Mouse (Mus musculus) spleen, postnatal 14 days (tissue): ENCODE measurements around the gene Trappc2l.

Source experiments
- DNase-seq, 2 experiments: peaks; one replicate each; pipeline ENCODE4 v3.0.0; 2021 to 2022; ENCODE audit warnings: low spot score in 2 of 2

Trappc2l gene

GRCm38 (mm10) chr8:122580926-122581325, 30.5 kb upstream of the Trappc2l start:
- DNase-seq: no peak

- no peak for DNase-seq
Measured at GRCm38 (mm10) chr8:122584981-122585380, 26.5 kb upstream of the Trappc2l start.

GRCm38 (mm10) chr8:122585411-122585891, 26.0 kb upstream of the Trappc2l start:
- DNase-seq: no peak

GRCm38 (mm10) chr8:122586171-122586570, 25.3 kb upstream of the Trappc2l start:
- no peak for DNase-seq

- DNase-seq: no peak
Measured at GRCm38 (mm10) chr8:122586749-122587148, 24.7 kb upstream of the Trappc2l start.

DNA sequence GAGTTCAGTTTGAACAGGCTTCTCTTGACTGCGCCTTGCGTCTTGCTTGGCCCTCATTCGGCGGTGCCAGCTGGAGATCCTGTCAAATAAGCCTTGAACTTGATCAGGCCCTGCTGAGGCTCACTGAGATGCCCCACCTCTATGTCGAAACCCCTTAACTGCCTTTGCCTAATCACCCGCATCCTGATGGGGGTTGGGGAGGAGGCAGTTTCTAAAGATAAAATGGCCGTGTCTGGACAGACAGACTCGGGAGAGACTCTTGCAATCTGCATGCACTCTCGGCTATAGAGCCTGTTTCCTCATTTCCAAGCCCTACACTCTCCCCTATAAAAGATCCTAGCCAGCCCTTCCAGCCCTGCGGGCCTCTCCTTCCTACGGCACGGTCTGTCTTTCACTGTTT, 18.2 kb upstream of the Trappc2l start:
- DNase-seq: no peak

GRCm38 (mm10) chr8:122593783-122594507, 17.5 kb upstream of the Trappc2l start:
- no peak for DNase-seq

DNA sequence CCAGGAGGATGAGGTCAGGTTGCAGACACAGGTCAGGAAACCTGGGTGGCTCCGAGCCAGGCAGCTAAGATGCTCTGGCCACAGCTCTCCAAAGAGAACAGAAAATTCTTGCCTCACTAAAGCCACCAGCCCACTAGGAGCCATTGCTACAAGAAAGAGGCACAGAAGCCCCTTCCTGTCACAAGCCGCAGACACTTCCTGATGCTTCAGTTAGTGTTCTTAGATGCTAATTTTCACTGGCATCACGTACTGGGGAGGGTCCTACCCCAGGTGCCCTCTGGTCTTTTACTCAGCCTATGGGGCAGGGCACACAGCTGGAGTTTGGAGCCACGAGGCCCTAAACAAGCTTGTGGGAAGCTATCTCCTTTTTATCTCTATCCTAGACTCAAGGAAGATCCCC, 15.4 kb upstream of the Trappc2l start:
- no peak for DNase-seq

GRCm38 (mm10) chr8:122600666-122601065, 10.8 kb upstream of the Trappc2l start:
- no peak for DNase-seq

GRCm38 (mm10) chr8:122604640-122605039, 6.8 kb upstream of the Trappc2l start:
- DNase-seq: no peak

GRCm38 (mm10) chr8:122605367-122605766, 6.1 kb upstream of the Trappc2l start:
- DNase-seq: no peak

GRCm38 (mm10) chr8:122606810-122607209, 4.6 kb upstream of the Trappc2l start:
- no peak for DNase-seq

DNA sequence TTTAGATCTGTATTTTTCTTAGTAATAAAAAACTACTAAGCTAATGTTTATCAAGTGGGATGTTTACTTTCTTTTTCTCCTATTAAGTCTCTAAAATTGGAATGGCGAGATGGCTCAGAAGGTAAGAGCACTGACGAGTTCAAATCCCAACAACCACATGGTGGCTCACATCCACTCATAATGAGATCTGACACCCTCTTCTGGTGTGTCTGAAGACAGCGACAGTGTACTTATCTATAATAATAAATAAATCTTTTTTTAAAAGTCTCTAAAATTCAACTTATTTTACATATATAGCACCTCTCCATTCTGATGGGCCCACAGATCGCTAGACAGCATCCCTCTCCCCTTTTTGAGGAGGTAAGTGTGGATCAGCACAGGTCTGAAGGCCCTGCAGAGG, 1.2 kb upstream of the Trappc2l start:
- DNase-seq: no peak

GRCm38 (mm10) chr8:122610612-122611277, 695 bp upstream of the Trappc2l start:
- DNase-seq: no peak

GRCm38 (mm10) chr8:122616181-122616905, 4.9 kb downstream of the Trappc2l start:
- DNase-seq: no peak

DNA sequence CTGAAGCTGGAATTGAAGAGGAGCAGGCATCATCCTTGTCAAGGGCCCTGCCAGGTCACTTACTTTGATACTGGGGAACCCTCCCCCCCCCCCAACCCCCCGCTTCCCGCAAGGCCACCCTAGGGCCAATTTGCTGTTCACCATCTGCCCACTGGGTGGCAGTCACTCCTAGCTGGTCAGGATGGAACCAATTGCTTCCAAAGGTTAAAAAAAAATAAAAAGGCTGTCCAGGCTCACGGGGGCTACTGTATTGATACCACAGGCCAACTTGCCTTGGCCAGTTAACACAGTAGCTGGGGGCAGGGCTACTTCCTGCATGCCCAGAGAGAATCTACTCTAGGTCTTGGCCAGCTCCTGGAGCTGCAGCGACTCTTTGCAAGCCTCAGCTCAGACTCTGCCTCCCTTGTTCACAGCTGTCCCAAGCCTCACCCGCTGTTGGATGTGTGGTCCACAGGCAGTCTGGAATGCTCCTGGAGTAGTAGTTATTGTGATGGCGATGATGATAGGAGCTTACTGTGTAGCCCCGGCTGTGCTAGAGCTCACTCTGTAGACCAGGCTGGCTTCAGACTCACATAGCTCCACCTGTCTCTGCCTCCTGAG, 6.6 kb downstream of the Trappc2l start:
- peak; percentile 71 to 88 for DNase-seq

GRCm38 (mm10) chr8:122618660-122619378, 7.4 kb downstream of the Trappc2l start:
- peak in 1 of 2 experiments; percentile 34 for DNase-seq

DNA sequence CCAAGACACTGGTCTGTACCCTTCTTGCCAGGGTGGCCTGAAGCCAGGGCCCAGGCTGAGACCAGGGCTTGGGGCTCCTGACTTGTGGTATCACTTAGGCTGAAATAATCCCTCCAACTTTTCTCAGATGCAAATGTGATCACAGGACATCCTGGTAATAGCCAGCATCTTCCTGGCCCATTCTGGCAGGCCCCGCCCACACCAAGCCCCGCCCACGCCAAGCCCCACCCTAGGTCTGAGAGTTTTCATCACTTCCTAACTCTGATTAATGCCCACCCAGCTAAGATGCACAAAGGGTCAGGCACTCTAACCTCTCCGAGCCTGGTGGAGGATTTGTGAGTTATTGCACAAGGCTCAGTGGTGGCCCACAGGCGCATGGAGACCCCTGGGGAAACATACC, 9.0 kb downstream of the Trappc2l start:
- DNase-seq: no peak

DNA sequence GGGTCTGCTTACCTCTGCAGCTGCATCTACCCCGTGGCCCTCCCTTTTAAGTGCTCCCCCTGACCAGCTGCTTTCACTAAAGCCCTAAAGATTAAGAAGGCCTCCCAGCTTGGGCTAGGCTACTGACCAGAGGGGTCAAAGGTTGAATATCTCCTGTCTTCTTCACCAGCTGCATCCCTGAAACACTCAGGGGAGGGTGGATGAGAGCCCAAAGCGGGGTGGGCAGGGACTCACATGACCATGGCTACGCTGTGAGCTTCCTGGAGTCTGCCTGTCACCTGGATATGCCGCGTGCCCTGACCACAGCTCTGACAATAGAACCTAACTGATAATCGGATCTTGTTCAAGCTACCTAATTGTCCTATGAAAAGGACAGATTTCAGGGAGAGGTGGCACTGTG, 11.3 kb downstream of the Trappc2l start, which contains the start of gene Pabpn1l:
Pabpn1l (minus strand) TSS at position 13 of the 400 bp plus-strand sequence.
- DNase-seq: no peak

DNA sequence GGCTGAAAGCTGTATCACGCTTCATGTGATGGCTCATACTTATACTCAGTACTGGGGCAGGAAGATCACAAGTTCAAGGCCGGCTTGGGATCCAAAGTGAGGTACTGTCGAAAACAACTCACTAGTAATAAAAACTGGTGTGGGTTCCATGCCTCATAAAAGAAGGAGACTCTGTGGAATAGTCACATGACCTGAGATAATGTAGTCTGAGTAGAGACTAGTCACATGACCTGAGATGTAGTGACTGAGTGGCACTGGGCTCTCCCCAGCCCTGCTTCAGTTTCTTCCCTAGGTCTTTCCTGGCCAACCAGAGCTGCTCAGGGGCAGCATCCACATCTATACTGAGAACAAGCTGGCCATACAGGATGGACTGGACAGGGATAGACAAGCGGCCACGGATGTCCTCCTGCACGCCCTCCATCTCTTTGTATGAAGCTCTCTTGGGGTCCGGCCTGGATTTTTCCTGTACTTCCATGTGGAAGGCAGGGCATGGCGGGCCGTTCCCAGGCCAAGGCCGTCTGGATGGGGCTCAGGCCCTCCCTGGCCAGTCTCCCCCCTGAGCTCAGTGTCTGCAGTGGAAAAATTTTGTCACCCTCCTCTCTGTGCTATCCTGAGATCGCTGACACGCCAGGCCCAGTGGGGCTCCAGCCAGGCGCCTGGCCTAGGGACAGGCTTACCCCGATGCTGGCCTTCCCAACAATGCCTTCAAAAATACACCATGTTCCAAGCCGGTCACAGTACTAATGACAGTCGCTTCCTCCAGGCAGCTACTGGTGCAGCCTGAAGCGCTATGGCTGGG, 12.6 kb downstream of the Trappc2l start:
- no peak for DNase-seq

DNA sequence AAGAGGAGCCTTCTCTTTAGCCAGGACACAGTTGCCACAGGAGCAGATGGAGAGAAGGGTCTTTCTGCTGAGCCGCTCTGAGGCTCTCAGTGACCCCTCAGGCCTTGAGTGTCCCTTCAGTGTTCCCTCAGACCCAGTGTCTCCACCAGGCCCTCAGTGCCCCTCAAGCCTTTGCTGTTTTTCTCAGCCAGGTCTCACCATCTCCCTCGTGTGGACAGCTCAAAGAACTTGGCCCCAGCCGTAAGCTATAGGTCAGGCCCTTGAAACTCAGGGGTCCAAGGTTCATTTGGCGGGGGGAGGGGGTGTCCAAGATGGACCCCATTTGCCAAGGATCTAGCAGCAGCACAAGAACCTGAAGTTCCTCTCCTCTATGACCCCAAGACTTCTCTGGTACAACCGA, 13.2 kb downstream of the Trappc2l start:
- no peak for DNase-seq
